Mouse (Mus musculus): ENCODE measurements at regions not wholly inside any gene's neighbourhood (a gene's known extent, or its start where the extent isn't known, plus 50 kb on each side); places are given as distances from the start of the nearest gene placed in this dataset.

DNA sequence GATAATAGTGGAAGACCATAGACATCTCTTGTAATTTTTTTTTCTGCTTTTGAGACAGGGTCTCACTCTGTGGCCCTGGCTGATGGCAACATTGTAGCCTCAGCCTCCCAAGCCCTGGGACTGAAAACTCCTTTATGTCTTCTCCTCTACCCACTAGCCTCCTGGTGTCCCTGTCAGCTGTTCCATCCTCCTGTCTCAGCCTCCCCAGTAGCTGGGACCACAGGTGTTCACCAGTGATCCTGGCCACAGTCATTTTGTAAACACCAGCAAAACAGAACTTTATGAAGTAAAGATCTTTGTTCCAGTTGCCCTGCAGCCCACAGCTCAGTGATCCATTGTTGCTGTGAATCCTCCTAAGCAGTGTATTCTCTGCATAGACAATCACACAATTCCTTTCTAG is 129.9 kb upstream of the Eya4 start:
- no peak overlapping the region for H3K9ac ChIP-seq (ENCODE audit: low read depth, low read length)
- 0 out of 2 replicates have a peak, but pooled peaks cover 2% of the 10 kb centered on the region for H3K9me3 ChIP-seq (replicated peaks; ENCODE audit: control insufficient read depth, low read length, poor library complexity, severe bottlenecking)
- no peaks in the 10 kb centered on the region for H3K36me3 ChIP-seq (ENCODE audit: control insufficient read depth, insufficient read depth, low read length)
- no peak overlapping the region for H3K27ac ChIP-seq (ENCODE audit: low read length)
- ATAC-seq, result no peak
- H3K4me3 ChIP-seq (ENCODE audit: low read depth, low read length), result no peak overlapping the region
- H3K27me3 ChIP-seq (ENCODE audit: control insufficient read depth, insufficient read depth, low read depth, low read length), result no peaks in the 10 kb centered on the region
- no peaks in the 10 kb centered on the region for H3K4me1 ChIP-seq (ENCODE audit: control insufficient read depth, insufficient read depth, low read length)
- no peak overlapping the region for H3K4me2 ChIP-seq (ENCODE audit: low read length)

DNA sequence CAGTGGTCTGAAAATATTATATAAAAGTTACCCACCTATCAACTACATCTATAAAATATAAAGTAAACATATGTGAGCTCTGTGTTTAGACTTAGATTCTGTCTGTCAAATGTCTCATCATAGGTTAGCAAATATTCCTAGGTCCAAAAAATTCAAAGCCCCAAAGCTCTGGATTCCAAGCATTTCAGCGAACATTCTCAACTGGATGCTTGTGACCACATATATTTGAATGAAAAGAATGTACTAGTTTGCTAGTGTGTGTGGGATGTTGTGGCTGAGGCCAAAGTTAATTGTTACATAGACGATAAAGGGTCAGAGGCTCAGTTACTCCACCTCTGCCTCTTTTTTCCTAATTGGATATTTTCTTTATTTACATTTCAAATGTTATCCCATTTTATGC is 128.3 kb upstream of the Eya4 start:
- Histone ChIP-seq H3K4me1 (ENCODE audit: control insufficient read depth, insufficient read depth, low read length) (no peaks in the 10 kb centered on the region), H3K27ac (ENCODE audit: low read length) (no peak overlapping the region), H3K4me3 (ENCODE audit: low read depth, low read length) (no peak overlapping the region), H3K9ac (ENCODE audit: low read depth, low read length) (no peak overlapping the region), H3K27me3 (ENCODE audit: control insufficient read depth, insufficient read depth, low read depth, low read length) (no peaks in the 10 kb centered on the region), H3K9me3 (replicated peaks; ENCODE audit: control insufficient read depth, low read length, poor library complexity, severe bottlenecking) (0 out of 2 replicates have a peak, but pooled peaks cover 2% of the 10 kb centered on the region), H3K36me3 (ENCODE audit: control insufficient read depth, insufficient read depth, low read length) (no peaks in the 10 kb centered on the region), H3K4me2 (ENCODE audit: low read length) (no peak overlapping the region)
- no peak for ATAC-seq
- 94% methylated on average over 2 of the region's 2 CpGs for WGBS

DNA sequence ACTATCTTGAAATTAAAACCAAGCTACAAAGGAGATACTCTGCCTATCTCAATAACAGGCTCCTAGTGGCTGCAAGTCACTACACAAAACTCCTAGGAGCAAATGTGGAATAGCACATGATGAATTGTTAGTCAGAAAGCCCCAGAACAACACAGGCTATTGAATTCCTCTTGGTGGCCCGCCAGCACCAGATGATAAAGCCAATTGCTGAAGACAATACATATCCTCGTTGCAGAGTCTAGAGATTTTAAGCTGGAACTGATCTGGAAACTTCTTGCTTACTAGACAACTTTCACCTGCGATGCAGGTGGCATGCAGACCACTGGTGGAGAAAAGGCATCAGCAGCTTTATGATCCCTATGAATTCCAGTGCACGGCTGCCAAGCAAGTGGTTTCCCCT is 126.5 kb upstream of the Eya4 start:
- no peak overlapping the region for H3K27ac ChIP-seq (ENCODE audit: low read length)
- WGBS, result 88% methylated on average over 4 of the region's 4 CpGs
- no peaks in the 10 kb centered on the region for H3K4me1 ChIP-seq (ENCODE audit: control insufficient read depth, insufficient read depth, low read length)
- no peak overlapping the region for H3K4me2 ChIP-seq (ENCODE audit: low read length)
- H3K27me3 ChIP-seq (ENCODE audit: control insufficient read depth, insufficient read depth, low read depth, low read length), result no peaks in the 10 kb centered on the region
- no peak overlapping the region for H3K9ac ChIP-seq (ENCODE audit: low read depth, low read length)
- no peak for ATAC-seq
- H3K9me3 ChIP-seq (replicated peaks; ENCODE audit: control insufficient read depth, low read length, poor library complexity, severe bottlenecking), result 0 out of 2 replicates have a peak, but pooled peaks cover 2% of the 10 kb centered on the region
- no peaks in the 10 kb centered on the region for H3K36me3 ChIP-seq (ENCODE audit: control insufficient read depth, insufficient read depth, low read length)
- no peak overlapping the region for H3K4me3 ChIP-seq (ENCODE audit: low read depth, low read length)

DNA sequence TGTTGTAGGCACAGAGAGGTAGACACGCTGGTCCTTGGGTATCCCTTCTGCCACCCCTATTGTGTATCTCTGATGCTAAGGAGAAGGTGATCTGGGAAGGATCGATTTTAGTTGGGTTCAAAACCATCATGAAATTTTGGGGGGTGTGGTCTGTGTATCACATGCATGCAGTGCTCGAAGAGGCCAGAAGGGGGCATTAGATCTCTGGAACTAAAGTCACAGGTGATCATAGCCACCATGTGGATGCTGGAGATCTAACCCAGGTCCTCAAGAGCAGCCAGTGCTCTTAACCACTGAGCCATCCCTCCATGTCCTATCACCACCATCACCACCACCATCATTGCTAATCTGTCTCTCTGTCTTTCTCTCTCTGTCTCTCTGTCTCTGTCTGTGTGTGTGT is 100.4 kb upstream of the Eya4 start:
- no peak overlapping the region for H3K27ac ChIP-seq (ENCODE audit: low read length)
- WGBS, result 92% methylated on average over 3 of the region's 3 CpGs
- no peaks in the 10 kb centered on the region for H3K9me3 ChIP-seq (replicated peaks; ENCODE audit: control insufficient read depth, low read length, poor library complexity, severe bottlenecking)
- no peak overlapping the region for H3K4me3 ChIP-seq (ENCODE audit: low read depth, low read length)
- no peaks in the 10 kb centered on the region for H3K27me3 ChIP-seq (ENCODE audit: control insufficient read depth, insufficient read depth, low read depth, low read length)
- no peak overlapping the region for H3K9ac ChIP-seq (ENCODE audit: low read depth, low read length)
- no peak overlapping the region for H3K4me2 ChIP-seq (ENCODE audit: low read length)
- no peaks in the 10 kb centered on the region for H3K4me1 ChIP-seq (ENCODE audit: control insufficient read depth, insufficient read depth, low read length)
- H3K36me3 ChIP-seq (ENCODE audit: control insufficient read depth, insufficient read depth, low read length), result no peaks in the 10 kb centered on the region
- no peak for ATAC-seq

DNA sequence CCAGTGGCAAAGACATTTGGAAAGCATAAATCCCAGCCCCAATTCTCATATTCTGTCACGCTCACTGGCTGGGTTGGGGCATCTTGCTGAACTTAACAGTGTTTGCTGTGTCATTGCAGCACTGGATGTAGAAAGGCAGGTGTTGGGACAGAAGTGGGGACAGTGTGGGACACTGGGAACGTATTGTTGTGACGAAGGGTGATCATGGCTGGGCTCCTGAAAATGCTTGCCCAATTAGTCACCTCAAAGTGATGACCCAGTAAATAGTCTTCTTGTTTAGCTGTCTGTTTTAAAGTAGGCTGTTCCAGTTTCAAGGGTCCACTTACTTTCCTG is 100.0 kb upstream of the Eya4 start:
- Histone ChIP-seq H3K9me3 (replicated peaks; ENCODE audit: control insufficient read depth, low read length, poor library complexity, severe bottlenecking) (no peaks in the 10 kb centered on the region), H3K27me3 (ENCODE audit: control insufficient read depth, insufficient read depth, low read depth, low read length) (no peaks in the 10 kb centered on the region), H3K36me3 (ENCODE audit: control insufficient read depth, insufficient read depth, low read length) (no peaks in the 10 kb centered on the region), H3K4me1 (ENCODE audit: control insufficient read depth, insufficient read depth, low read length) (no peaks in the 10 kb centered on the region), H3K27ac (ENCODE audit: low read length) (no peak overlapping the region), H3K9ac (ENCODE audit: low read depth, low read length) (no peak overlapping the region), H3K4me2 (ENCODE audit: low read length) (no peak overlapping the region), H3K4me3 (ENCODE audit: low read depth, low read length) (no peak overlapping the region)
- no peak for ATAC-seq
- WGBS, result 96% methylated on average over 3 of the region's 3 CpGs

DNA sequence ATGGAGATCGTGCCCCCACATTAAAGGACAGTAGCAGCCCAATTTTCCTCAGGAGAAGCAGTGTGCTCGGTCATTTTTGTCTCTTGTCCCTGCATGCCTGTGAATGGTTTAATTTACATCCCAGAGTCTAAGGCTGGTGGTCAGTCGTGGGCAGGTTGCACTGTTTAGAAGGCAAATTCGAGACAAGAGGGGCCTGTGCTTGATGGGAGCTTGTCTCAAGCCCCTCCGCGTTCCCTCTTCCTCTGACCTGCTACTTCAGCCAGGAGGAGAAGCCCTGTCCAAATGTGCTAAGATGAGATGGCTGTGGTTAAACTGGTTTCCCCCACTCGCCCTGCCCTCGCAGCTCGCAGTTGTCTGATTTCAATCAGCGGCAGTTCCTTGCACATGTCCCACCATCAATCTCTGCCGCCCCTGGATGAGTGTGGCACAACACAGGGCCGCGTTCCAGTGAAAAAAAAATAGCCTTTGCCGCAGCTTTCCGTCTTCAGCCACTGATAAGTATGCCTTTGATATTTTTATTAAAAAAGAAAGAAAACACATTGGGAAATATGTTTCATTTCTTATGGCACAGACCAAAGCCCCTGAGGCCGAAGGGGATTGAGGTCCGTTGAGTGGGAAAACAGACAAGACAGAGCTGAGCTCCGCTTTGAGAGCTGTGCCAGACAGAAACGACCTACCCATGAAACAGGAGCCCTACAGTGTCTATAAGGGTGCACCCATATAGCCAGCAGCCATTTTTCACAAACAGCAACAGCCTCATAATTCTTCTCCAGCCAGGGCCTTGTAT is 99.5 kb upstream of the Eya4 start:
- Histone ChIP-seq H3K27ac (ENCODE audit: low read length) (no peak overlapping the region), H3K4me3 (ENCODE audit: low read depth, low read length) (no peak overlapping the region), H3K9ac (ENCODE audit: low read depth, low read length) (peak overlapping the region; percentile 1; the same call in 1 of the 2 replicates), H3K4me2 (ENCODE audit: low read length) (peak overlapping the region; percentile 48), H3K9me3 (replicated peaks; ENCODE audit: control insufficient read depth, low read length, poor library complexity, severe bottlenecking) (no peaks in the 10 kb centered on the region), H3K27me3 (ENCODE audit: control insufficient read depth, insufficient read depth, low read depth, low read length) (no peaks in the 10 kb centered on the region), H3K36me3 (ENCODE audit: control insufficient read depth, insufficient read depth, low read length) (no peaks in the 10 kb centered on the region), H3K4me1 (ENCODE audit: control insufficient read depth, insufficient read depth, low read length) (no peaks in the 10 kb centered on the region)
- peak; percentile 32; the same call in 1 of the 2 replicates for ATAC-seq
- WGBS, result 71% methylated on average over 19 of the region's 19 CpGs

DNA sequence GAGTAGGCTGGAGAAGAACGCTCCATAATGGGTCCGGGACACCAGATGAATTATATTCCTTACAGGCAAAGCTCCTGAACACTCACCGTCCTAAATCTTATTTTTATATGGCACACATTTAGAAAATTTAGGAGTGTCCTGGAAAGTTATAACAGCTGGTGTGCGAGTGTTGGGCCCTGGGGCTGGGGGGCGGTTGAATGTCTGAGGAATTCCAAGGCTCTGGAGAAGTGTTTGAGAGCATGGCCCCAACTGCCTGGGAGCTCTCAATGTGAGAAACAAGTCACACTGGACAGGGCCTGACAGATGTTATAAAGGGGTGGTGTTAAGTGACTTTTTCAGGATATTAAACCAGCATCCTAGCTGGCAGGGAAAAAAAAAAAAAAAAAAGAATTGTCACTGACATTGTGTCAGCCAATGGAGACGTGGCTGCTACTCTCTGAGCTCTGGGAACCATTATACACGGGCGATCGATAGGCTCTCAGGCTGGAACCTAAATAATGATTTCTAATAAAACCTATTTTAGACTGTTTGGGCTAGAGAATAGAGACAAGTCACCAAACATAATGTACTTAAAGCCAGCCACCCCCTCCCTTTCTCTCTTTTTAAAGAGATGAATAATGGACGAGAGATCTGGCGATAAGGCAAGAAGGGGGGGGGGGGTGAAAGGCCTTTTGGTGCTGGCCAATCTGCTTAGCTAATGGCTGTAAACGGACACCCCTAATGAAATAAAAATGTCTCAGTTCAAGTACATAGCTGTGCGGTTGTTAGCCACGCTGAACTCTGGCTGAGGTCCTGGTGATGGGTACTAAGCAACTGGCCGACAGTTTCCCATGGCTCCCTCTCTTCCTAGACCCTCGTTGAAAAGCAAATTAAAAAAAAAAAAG is 98.6 kb upstream of the Eya4 start:
- H3K4me1 ChIP-seq (ENCODE audit: control insufficient read depth, insufficient read depth, low read length), result no peaks in the 10 kb centered on the region
- H3K9ac ChIP-seq (ENCODE audit: low read depth, low read length), result peak overlapping the region; percentile 1; the same call in 1 of the 2 replicates
- peak overlapping the region; percentile 19; the same call in 1 of the 2 replicates for H3K4me3 ChIP-seq (ENCODE audit: low read depth, low read length)
- H3K27me3 ChIP-seq (ENCODE audit: control insufficient read depth, insufficient read depth, low read depth, low read length), result no peaks in the 10 kb centered on the region
- ATAC-seq, result peak; percentile 80
- H3K4me2 ChIP-seq (ENCODE audit: low read length), result peak overlapping the region; percentile 48
- 36% methylated on average over 16 of the region's 16 CpGs for WGBS
- no peaks in the 10 kb centered on the region for H3K36me3 ChIP-seq (ENCODE audit: control insufficient read depth, insufficient read depth, low read length)
- H3K9me3 ChIP-seq (replicated peaks; ENCODE audit: control insufficient read depth, low read length, poor library complexity, severe bottlenecking), result no peaks in the 10 kb centered on the region
- H3K27ac ChIP-seq (ENCODE audit: low read length), result no peak overlapping the region

DNA sequence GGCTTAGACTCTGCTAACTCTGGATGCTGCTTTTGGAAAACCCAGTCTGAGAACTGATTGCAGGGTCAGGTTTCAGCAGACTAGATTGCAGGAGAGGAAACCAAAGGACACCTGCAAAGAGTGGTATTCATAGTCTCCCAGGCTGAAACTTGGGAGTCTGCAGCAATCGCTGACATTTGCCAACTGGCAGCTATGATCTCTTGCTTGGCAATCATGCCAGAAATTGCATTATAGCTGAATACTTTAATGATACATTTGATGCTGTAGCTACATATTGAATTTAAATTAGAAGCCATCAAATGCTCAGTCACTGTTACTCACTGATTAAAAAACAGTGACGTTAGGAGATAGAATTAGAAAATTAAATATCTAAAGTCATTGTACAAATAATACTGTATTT is 79.8 kb upstream of the Eya4 start:
- Histone ChIP-seq H3K4me3 (ENCODE audit: low read depth, low read length) (no peak overlapping the region), H3K36me3 (ENCODE audit: control insufficient read depth, insufficient read depth, low read length) (no peaks in the 10 kb centered on the region), H3K4me2 (ENCODE audit: low read length) (no peak overlapping the region), H3K9ac (ENCODE audit: low read depth, low read length) (no peak overlapping the region), H3K27ac (ENCODE audit: low read length) (no peak overlapping the region), H3K4me1 (ENCODE audit: control insufficient read depth, insufficient read depth, low read length) (no peaks in the 10 kb centered on the region), H3K27me3 (ENCODE audit: control insufficient read depth, insufficient read depth, low read depth, low read length) (no peaks in the 10 kb centered on the region), H3K9me3 (replicated peaks; ENCODE audit: control insufficient read depth, low read length, poor library complexity, severe bottlenecking) (no peaks in the 10 kb centered on the region)
- 61% methylated on average over 2 of the region's 2 CpGs for WGBS
- ATAC-seq, result no peak
